Mouse (Mus musculus): ENCODE results near the gene Pgc.
A peak's percentile ranks its signal among the peaks of the same experiment; 100 is the strongest.

Gene Pgc

DNA sequence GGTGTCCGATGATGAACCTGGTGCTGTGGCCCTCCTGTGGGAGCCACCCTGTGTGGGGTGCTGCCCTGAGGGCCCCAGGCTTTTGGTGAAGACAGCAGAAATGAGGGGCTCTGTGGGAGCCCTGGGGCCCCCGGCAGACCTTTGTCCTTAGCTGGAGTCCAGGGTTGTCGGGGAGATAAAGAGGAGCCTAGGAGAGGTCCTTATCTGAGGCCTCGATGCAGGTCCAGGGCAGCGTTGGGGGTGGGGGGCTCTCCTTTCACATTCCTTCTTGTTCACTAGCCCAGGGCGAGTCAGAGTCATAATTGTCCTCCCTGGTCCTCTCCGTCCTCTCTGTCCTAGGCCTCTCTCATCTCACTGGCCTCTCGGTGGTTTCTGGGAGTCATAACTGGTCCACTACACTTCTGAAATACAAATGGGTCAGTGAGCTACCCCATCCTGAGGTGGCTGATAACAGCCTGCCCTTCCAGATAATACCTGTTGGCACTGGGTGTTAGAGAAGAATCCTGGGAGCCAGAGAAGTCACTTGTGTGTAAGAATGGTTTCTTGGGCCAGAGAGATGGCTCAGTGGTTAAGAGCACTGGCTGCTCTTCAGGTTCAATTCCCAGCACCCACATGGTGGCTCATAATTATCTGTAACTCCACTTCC lies 26.6 kb downstream of the Pgc start:
- DNase-seq, result no peak

GRCm38 (mm10) chr17:47754246-47754645 lies 27.6 kb downstream of the Pgc start:
- DNase-seq, result no peak

GRCm38 (mm10) chr17:47756366-47756765 lies 29.7 kb downstream of the Pgc start:
- DNase-seq, result no peak

GRCm38 (mm10) chr17:47757056-47757610 lies 30.5 kb downstream of the Pgc start:
- no peak for DNase-seq

DNA sequence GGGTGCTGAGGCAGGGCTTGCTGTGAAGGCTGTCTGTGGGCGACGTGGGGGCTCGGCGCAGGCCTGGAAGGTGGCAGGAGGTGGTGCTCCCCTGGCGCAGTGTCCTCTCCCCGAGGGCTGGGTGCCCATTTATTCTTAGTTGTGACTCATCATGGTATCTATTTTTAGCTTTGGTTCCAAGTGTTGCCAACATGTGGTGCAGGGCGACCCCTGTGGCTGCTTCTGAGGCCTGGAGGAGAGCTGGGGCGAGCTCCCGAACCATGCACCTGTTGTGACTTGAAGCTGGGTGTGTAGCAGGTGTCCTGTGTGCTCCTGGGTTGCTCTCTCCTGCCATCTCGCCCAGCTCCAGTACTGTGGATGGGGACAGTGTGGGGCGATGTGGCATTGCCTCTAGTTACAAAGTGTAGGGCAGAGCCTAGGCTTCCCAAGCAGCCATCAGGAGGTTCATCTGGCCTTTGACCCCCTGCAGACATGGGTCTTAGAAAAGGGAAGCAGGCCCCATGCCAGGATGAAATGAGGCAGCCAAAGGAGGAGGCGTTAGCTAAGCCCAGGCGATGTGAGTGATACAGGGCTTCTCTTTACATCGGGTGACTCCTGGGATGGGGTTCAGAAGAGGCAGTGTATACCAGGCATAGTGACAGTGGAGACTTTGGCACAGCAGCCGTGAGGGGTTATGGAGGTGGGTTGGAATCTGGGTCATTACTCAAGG lies 33.2 kb downstream of the Pgc start:
- no peak for DNase-seq

DNA sequence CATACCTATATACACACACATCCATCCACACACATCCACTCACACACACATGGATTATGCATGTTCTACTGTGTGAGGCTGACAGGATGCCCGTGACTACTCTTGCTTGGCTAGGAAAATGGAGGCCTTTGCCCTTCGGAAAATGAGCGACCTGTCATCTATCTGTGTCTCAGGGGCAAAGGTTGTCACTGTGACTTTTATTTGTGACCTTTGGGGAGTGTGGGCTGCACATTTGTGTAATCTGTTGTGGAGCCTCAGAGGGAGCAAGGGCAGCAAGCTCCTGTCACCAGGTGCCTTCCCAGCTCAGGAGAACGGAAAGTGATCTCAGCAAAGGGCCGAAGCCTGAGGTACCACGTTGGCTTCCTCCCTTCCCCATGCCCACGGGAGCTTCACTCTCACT lies 35.4 kb downstream of the Pgc start:
- DNase-seq, result no peak

GRCm38 (mm10) chr17:47762518-47763340 lies 36.1 kb downstream of the Pgc start:
- peak; percentile 68 for DNase-seq

GRCm38 (mm10) chr17:47765986-47766385 lies 39.3 kb downstream of the Pgc start:
- no peak for DNase-seq

DNA sequence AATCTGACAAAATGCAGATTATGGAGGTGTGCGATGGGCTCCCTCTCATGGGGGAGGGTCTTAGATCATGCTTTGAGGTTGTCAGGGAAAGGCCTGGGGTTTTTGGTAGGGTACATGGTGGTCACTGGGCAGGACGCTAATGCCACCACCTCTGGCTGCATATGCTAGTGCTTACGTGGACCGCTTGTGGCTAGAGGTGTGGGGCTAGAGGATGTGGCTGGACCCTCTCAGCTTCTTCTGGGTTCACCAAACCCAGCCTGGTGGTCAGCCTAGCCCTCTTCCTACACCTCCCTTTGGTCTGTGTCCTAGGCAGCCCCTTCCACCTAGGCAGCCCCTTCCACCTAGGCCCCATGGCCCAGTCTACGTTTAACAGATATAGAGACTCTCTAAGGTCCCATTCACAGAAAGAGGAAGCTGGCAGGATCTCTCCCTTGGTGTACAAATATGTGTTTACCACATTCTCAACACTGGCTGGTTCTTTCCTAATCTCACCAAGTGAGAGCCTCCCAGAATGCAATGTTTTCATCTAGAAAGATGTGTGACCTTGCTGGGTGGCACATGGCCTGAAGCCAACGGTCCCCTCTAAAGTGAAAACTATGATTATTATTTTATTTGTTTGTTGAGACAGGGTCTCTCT lies 39.9 kb downstream of the Pgc start:
- no peak for DNase-seq

GRCm38 (mm10) chr17:47767081-47767455 lies 40.4 kb downstream of the Pgc start:
- DNase-seq, result no peak

DNA sequence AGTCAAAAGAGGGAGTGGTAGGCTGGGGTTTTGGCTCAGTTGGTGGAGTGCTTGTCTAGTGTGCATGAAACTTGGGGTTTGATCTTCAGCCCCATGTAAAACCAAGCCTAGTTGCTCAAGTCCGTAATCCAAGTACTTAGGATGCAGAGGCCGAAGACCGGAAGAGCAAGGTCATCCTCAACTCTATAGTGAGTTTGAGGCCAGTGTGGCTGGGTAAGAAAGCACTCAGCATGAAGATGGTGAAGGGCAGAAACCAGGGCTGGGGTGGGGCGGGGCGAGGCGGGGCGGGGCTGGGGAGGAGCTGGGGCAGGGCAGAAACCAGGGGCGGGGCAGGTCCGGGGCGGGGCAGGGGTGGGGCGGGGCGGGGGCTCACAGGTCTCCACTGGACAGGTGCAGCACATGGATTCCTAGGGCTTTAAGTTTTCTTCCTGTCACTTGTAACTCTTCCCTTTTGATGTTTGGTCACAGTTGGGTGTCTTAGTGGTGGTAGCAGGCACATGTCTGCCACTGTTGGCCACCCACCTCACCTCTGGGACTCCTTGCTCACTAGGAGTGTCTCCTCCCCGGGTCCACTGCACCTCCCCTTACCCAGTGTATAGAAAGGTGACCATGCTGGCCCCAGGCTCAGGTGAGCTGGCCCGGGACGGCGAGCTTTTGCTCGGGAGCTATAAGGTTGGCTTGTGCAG lies 41.0 kb downstream of the Pgc start:
- DNase-seq, result no peak

GRCm38 (mm10) chr17:47768707-47769276 lies 42.1 kb downstream of the Pgc start:
- DNase-seq, result peak; percentile 39

DNA sequence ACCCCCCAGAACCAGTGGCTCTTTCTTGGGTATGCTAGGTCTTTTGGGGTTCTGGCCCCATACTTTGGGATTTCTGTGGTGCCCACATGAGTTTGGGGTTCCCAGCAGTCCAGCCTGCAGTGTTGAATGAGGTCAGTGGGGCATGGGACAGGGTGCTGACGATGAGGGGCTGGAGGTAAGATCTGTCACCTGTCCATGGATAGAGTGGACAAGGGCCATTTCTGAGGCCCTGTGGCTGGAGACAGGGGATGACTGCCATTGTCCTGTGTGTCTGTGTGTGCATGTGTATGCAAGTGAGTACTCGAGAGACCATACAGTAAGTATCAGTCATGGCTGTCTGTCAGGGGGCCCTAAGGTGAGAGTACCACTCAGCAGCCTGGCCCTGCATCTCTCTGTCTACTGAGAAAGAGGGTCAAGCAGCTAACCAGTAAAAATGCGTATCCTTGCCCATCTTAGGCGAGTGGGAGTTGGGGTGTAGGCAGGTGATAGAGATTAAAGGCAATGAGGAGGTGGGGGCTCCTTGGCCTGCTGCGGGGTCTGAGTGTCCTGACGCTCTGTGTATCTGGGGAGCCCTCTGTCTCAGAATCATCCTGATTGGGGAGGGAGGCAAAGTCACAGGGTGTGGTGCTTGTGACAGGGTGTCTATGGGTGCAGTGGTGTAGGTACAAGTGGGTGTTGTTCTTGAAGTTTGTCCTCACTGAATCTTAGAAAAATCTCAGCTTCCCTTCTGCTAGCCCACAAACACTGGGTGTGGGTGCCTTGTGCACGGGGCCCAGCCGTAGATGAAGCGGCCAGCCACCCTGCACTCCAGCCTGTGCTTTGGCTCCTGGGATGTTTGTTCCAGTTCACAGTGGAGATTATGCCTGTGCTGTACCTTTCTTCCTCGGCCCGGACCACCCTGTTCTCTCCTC lies 43.0 kb downstream of the Pgc start:
- no peak for DNase-seq

DNA sequence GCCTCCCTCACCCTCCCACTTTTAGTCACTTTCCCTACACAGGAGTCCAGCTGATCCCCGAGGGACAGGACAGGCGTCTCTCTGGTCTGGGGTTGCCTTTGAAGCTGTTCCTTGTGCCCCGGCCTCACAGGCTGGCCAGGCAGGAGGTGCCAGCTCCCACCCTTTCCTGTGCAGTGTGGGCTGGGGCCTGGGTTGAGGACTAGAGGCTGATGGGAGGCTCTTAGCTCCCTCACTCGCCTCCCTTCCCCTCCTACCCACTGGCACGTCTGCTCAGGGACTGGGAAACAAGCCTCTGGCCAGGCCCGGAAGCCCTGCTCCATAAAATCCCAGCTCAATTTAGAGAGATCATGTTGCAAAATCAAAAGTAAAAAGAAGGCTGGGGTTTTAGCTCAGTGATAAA lies 47.0 kb downstream of the Pgc start:
- DNase-seq, result no peak

DNA sequence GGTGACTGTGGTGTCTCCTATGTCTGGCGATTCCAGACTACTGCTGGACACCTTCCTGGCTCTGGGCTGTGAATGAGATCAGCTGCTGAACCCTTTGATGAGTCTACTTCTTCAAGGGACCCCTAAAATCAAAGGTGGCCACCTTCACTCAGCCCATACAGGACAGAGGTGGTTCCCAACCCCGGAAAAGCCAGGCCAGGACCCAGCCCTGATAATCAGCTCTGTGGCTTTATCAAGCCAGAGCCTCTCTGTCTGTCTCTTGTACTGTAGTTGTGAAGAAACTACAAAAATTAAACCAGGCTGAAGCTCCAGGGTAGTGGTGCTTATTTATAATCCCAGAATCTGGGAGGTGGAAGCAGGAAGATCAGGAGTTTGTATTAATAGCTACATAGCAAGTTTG lies 50.5 kb downstream of the Pgc start:
- DNase-seq, result no peak

GRCm38 (mm10) chr17:47780470-47780869 lies 53.8 kb downstream of the Pgc start:
- no peak for DNase-seq

DNA sequence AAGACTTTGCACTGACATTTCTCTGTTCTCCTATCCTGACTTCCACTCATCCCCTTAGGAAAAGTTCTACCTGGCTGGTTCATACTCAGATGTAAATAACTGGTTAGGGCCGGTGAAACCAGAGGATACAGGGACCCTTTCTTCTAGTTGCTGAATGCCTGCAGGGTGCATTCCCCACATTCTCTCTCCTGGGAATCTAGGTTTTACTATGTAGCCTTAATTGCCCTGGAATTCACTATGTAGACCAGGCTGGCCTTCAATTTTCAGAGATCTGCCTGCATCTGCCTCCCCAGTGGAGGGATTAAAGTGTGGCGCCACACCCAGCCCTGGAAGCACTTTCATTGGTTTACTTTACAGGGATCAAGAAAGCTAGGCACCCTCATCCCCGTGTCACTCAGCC lies 55.8 kb downstream of the Pgc start:
- DNase-seq, result no peak

- DNase-seq, result no peak
Observed at GRCm38 (mm10) chr17:47783445-47784223, 57.0 kb downstream of the Pgc start.

All from right cerebral cortex, postnatal 25 days (tissue).